Mouse (Mus musculus) right cerebral cortex, postnatal 10 days (tissue): Measurements from ENCODE around the gene Slc37a4.
A peak's percentile ranks its signal among the peaks of the same experiment; 100 is the strongest.
"Not testable (repeated sequence)": the region's sequence is repeated elsewhere in the genome, so short reads cannot be mapped to it uniquely, and the experiment has no call there.

Source experiments
- DNase-seq, 2 experiments: peaks; one replicate each; pipeline ENCODE4 v3.0.0; 2021; ENCODE audit warnings: low spot score in 2 of 2

The Slc37a4 gene

DNA sequence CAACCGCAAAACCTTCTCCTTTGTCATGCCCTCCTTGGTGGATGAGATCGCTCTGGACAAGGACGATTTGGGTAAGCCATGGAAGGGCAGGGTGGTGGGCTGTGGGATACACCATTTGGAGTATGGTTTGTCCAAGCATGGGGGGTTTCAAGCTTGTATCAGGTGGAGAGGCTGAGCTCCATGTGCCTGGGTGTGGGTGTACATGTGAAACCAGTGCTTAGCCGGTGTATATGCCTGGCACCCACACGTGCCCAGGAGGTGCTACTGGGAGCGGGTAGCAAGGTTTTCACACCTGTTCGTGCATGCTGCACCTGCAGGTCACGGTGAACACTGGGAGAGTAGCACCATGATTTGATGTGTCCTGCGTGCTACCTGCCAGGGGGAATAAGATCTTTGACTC is 1.9 kb downstream of the Slc37a4 start:
- DNase-seq: no peak

DNA sequence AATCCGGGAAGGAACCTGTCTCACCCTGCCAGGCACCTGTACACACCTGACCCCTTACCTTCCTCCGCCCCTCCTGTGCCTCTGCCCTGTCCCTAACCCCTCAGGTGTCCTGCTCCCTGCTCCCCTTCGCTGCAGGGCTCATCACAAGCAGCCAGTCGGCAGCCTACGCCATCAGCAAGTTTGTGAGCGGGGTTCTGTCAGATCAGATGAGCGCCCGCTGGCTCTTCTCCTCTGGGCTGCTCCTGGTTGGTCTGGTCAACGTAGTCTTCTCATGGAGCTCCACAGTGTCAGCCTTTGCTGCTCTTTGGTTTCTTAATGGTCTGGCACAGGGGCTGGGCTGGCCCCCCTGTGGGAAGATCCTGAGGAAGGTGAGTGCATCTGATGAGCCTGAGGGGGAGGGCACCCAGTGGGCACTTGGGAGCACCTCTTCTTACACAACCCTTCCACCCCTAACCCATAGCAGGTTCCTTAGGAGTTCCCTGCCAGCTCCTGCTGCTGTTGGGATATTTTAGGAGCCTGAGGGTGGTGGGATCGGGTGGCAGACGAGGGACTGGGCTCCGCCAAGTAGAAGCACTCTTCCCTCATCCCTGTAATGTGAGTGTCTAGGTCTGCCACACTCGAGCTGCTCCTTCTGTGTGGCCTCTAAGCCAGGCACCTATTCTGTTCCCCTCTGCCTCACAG is 2.6 kb downstream of the Slc37a4 start:
- DNase-seq: no peak

DNA sequence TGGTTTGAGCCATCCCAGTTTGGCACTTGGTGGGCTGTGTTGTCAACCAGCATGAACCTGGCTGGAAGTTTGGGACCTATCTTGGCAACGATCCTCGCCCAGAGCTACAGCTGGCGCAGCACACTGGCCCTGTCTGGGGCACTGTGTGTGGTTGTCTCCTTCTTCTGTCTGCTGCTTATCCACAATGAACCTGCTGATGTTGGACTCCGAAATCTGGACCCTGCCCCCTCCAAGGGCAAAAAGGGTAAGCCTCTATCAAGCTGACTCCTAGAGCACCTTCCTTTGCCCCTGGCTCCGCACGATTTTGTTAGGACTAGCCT is 3.1 kb downstream of the Slc37a4 start:
- DNase-seq: no peak

DNA sequence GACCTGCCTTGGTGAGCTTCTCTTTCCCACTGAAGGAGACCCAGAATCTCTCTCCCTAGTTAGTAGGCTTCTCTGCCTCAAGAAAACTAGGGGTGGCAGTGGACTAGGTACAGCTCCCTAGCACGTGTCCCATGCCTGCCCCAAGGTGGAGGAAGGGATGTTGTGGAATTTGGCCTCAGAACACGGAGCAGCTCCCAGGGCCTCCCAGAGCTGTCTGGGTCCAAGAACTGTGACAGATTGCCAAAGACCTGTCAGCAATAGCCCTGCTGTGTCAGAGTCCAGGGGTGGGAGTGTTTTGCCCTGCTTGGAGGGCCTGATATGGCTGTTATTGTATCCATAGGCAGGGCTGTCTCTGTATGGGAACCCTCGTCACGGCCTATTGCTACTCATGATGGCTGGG is 4.4 kb downstream of the Slc37a4 start:
- no peak for DNase-seq

DNA sequence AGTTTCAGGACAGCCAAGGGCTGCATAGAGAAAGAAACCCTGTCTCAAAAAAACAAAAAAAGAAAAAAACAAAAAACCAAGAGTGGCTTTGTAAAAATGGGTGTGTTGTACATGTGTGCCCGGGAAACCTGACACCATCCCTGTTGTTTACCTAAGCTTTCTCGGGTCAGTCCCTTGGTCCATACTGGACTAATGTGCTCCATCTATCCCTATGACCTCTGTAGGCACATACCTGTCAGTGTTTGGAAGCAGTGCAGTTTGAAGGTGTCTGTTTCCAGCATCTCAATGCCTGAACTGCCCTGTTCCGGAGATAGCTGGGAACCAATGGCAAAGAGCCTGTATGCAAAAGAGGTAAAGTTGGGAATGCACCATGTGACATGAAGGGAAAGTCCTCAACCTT is 8.4 kb downstream of the Slc37a4 start:
- DNase-seq: no peak

DNA sequence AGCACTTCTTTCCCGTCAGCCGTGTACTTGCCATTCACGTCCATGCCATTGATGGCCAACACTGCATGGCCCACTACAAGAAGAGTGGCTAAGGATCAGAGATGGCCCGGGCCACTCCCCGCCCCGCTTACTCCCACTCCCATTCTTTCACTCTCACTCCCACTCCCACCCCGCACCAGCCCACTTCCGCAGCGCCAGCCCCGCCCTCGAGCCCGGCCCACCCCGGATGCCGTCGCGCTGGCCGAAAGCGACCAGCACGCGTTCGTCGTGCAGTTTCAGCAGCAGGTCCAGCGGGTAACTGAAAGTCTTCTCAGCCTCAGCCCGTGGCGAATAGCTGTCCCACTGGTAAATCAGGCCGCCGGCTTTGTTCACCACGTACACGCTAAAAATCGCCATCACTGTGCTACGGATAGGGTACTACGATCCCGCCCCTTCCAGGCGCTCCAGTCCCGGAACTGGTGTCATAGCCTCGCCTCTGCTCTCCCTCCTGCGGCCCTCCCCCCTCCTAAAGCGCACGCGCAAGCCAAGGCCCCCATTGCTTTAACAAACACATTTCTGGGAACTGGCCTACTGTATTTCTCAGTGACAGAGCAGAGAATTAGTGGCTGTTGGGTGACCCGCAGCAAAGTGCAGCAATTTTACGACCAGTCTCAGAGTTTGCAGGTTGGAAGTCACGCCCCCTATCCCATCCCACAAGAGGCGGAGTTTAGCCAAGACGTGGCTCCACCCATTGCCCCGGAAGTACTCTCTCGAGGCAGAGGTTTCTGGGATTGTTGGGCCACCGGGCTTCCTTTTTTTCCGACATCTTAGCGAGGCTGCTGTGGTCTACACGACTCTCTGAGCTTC is 10.5 kb downstream of the Slc37a4 start, which contains the start of the genes Rps25 and Trappc4:
Rps25 (plus strand) TSS at position 234 of the 846 bp plus-strand sequence.
Trappc4 (minus strand) TSS at position 695 of the 846 bp plus-strand sequence.
- DNase-seq: peak; percentile 95 to 96

DNA sequence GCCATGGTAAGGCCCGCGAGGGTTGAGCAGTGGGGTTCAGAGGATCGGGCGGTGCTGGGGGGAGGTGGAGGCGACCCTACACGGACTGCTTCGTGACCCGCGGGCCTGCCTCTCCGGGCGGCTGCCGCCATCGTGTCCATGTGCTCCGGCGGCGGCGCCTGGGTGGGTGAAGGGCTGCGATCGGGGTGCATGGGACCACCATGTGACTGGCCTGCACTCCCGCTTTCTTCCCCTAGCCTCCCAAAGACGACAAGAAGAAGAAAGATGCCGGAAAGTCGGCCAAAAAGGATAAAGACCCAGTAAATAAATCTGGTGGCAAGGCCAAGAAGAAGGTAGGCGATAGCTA is 11.1 kb downstream of the Slc37a4 start:
- no peak for DNase-seq

DNA sequence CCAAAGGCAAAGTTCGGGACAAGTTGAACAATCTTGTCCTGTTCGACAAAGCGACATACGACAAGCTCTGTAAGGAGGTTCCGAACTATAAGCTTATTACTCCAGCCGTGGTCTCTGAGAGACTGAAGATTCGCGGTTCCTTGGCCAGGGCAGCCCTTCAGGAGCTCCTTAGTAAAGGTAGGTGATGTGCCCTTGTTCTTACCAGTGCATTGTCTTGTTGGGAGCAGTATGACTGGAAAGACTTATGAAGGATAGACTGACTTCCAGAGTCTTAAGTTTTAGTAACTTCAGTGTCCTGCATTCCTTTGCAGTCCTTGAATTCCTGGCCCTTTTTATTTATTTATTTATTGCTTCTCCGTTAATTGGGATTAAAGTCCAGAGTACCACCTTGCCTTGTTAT is 12.0 kb downstream of the Slc37a4 start:
- not testable (repeated sequence) for DNase-seq

DNA sequence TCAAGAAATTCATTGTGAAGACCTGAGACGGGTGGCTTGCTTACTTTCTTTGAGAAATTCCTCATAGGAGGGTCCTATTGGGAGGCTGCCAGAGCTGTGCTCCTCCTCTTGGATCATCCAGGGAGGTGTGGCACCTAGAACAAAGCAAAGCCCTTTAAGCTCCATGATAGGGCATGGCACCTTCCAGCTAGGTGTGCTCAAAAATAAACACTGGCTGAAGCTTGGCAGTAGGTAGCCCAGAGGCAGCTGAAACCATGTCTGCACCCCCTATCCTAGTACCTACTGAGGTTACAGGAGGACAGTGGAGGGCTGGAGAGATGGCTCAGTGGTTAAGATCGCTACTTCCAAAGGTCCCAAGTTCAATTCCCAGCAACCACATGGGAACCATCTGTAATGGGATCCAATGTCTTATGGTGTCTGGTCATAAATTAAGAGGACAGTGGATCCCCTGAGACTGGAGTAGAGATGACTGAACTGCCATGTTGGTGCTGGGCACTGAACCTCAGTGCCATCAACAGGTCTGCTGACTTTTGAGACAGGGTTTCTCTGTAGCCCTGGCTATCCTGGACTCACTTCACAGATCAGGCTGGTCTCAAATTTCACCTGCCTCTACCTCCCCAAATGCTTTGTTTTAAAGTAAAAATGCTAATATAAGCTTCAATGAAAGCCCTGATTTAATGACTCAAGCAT is 14.1 kb downstream of the Slc37a4 start:
- no peak for DNase-seq

DNA sequence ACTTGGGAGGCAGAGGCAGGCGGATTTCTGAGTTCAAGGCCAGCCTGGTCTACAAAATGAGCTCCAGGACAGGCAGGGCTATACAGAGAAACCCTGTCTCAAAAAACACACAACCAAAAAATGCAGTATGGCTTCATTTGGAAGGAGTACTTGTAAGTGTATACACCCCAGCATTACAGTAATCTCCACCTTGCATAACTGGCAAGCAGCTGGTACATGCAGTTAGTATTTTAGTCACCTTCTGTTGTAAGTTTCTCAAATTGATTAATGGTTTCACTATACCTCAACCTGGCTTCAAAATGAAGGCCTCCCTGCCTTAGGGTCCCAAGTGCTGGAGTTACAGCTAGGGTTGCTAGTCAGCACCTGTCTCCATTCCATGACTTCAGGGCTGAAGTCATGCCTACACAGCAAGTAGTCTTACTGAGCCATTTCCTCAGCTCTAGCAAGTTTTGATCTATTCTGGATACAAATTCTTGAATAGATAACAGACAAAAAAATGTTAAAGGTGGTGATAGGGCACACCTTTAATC is 15.0 kb downstream of the Slc37a4 start:
- no peak for DNase-seq

DNA sequence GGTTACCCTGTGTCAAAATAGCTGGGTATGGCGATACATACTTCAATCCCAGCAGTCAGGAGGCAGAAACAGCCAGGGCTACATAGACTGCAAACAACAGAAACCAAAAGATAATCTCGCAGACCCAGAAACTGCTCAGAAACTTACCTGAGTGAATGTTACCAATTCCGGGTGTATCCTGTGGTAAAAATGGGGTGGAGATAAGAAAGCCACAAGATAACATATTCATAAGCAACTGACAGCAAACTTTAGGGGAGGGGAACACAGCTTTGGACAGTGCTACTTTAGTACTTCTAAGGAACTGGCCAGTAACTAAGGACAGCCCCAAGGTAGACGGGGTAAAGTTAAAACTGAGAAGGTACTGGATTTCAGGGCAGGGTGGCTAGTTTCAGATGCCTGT is 15.7 kb downstream of the Slc37a4 start:
- DNase-seq: no peak

DNA sequence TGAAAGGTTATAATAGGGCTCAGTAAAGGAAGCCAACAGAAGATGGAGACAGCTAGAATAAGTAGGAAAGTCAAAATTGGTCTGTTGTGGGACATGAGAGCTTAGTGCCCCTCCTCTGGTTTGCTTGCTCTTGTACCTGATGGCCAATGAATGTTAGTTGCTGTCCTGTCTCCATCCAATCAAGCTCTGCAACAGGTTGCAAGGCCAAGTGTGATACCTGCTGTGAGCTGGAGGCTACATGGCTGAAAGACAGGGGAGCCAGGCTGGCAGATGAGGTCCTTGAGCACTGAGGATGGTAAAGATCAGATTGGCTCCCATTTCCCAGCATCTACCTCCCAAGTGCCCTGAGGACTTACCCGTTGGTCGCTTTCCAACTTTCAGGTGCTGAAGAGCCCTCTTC is 16.1 kb downstream of the Slc37a4 start:
- DNase-seq: no peak

DNA sequence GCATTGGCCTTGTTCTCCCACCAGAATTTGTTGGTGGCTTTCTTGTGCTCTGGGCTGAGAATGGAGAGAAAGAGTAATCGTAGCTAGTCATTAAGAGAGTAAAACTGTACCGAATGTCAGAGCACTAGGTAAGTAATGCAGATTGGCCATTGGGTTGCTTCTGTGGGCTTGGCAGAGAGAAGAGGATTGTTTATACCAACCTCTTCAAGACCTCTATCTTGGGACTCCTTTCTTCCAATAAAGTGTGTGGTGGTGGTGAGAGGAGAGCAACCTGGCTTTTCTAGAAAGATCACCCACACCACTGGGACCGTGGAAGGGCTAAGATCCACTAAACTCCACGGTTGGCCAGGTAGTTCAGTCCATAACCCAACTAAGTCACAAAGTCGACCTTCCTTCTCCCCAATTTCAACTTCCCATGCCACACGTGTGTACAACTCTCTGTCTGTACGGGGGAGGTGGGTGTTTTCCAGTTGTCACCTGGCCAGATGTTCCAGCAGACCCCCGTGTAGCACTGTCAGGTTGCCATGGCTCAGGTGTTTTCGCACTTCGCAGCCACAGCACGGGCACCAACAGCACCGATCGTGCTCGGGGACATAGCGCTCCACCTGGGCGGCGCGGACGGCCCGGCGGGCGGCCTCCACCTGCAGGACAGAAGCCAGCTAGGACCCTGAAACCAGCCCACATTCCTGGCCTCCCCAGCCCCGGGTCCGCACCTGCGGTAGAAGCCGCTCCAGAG is 20.7 kb downstream of the Slc37a4 start:
- peak in 1 of 2 experiments; percentile 44 for DNase-seq

DNA sequence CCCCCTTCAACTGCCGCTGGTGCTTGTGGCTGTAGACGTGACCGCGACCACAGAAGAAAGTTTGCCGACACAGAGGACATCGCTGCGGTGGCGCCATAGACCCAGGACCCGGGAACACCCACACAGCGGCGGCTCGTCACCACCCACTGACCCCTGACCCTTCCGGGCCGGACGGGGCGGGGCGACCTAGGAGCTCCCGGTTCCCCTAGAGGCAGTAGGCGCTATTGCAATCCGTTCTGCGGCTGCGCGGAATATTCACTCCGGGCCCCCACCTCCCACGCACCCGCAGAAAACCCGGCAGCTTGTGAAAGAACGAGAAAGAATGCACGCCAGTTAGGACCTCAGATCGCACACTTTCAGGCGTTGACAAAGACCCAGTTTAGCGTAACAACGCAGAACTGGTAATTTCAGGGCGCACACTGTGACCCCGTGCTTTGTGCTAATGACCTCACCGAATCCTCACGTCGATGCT is 21.3 kb downstream of the Slc37a4 start:
- DNase-seq: peak; percentile 96 to 97

DNA sequence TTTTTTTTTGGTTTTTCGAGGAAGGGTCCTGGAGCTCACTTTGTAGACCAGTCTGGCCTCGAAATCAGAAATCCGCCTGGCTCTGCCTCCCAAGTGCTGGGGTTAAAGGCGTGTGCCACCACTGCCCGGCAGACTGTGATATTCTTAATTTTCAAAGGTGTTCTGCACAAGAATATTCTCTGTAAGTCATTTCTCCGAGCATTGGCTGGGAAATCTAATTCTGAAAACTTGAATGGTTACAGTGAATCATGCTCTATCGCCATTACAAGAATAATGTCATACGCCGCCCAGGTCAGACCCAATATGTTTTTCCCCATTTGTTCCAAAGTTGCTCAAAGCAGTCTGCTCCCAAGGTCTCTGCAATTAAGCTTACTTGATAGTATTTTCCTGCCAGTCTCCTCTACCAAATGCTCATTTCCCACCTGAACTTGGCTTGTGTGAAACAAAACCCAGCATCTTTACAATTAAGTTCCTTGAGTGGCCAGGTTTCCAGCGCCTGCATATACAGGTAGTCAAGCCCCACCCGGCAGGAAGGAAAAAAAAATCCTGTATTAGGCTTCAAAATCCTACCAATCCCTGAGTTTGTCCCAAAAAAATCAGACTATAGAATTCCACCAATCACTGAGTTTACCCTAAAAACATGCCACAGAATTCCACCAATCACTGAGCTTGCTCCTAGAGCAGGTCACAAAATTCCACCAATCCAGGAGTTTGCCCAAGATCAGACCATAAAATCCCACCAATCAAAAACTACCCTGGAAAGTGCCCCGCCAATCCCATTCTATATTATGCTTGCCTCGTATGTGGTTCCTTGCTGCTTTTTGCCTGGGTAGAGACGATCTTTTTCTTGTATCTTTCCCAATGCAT is 22.1 kb downstream of the Slc37a4 start, which contains the start of gene Ccdc84:
Ccdc84 (minus strand) TSS at position 51 of the 867 bp plus-strand sequence.
- no peak for DNase-seq

DNA sequence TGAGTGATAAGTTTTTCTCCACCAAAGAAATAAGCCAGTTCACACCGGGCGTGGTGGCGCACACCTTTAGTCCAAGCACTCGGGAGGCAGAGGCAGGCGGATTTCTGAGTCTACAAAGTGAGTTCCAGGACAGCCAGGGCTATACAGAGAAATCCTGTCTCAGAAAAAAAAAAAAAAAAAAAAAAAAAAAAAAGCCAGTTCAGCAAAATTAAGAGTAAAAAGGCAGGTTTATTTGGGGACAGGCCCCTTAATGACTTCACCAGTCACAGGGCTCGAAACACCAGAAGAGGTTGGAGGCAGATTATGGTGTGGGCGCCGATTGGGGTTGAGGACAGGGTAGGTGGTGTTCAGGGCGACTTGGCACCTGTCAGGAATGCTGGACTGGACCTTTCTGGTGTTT is 23.1 kb downstream of the Slc37a4 start:
- not testable (repeated sequence) for DNase-seq

DNA sequence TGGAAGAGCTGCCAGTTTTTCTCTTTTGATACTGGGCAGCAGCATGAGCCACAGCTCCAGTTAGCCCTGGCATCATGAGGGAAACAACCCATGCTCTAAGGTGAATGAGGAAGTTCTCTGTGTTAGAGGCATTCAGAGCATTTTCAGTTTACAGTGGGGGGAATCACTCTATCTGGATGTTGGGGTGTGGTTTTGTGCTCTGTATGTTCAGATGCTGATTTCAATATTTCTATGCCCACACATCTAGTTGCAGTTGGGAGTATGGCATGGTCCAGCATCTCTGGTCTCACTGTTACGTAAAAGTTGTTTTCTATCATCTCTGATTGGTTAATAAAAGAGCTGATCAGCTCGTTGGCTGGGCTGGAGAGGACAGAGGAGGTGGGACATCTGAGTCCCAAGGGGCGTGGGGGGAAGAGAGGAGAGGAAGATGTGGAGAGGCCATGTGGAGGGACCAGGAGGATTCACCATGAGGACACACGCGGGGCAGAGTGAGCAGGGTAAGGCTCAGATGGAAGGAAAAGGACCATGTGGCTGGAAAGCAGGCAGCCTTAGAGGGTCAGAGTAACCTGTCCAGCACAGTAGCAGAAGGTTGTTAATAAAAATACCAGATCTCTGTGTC is 23.7 kb downstream of the Slc37a4 start:
- no peak for DNase-seq

DNA sequence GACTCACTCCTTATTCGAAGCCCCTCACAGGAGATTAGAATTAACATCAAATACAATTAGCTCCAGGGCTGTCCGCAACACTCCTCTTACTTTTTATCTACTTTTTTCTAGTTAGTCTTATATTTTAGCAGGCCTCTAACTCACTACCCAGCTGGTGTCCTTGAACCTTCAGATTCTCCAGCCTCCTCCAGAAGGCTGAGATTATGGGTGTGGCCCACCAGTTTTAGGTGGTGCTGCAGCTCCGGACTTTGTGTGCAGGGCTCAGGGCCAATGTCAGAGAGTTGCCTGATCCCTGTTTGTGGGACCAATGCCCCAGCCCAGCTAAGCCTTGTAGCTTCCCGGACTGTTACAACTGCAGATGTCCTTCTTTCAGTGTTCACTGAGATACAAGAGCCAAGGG is 26.9 kb downstream of the Slc37a4 start:
- no peak for DNase-seq

DNA sequence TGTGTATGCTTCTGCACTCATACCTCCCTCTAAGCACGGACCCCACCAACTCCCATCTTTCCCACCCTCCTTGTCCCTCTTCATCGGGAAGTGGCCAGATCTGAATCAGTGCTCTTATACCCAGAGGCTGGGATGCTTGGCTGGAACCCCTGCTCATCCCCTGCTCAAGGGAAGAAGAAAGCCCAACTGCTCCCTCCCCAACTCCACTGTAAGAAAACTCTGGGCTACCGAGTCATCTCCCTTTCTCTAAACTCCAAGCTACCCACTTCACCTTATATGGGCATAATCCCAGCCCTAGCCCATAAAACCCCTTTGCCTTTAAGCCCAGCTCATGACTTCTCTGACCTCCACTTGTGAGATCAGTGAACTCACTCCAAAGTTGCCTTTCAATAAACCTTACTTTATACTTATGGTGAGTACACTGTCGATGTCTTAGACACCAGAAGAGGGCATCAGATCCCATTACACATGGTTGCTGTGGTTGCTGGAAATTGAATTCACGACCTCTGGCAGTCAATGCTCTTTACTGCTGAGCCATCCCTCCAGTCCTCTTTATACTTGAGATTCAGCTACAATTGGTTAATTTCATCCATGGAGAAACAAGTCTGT is 36.0 kb downstream of the Slc37a4 start:
- DNase-seq: no peak

DNA sequence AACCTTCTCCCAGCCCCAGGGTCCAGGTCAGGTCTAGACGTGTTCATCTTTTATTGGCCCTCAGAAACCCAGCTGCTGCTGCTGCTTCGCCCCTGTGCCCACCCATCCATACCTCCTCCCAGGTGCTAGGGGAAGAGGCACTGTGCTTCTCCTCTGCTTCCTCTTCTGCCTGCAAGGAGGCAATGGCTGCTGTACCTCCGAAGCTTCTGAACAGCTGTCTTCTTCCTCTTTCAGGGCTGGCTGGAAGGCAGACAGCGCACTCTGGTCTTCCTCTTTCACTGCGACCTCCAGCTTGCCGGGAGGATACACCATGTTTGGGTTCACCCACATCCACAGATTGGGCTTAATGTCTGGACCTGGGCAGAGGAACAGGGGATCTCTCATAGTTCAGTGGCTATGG is 39.1 kb downstream of the Slc37a4 start:
- no peak for DNase-seq
